Mouse (Mus musculus): Measurements from ENCODE around the gene Npm3. TPM values are rescaled to one million over a fixed set of nuclear protein-coding genes. Genes with fewer than 3 reads are reported as not detected.

Gene Npm3
- total and polyA plus RNA-seq, 2 experiments from 2014 or later = 5.6 to 35.7 TPM

DNA sequence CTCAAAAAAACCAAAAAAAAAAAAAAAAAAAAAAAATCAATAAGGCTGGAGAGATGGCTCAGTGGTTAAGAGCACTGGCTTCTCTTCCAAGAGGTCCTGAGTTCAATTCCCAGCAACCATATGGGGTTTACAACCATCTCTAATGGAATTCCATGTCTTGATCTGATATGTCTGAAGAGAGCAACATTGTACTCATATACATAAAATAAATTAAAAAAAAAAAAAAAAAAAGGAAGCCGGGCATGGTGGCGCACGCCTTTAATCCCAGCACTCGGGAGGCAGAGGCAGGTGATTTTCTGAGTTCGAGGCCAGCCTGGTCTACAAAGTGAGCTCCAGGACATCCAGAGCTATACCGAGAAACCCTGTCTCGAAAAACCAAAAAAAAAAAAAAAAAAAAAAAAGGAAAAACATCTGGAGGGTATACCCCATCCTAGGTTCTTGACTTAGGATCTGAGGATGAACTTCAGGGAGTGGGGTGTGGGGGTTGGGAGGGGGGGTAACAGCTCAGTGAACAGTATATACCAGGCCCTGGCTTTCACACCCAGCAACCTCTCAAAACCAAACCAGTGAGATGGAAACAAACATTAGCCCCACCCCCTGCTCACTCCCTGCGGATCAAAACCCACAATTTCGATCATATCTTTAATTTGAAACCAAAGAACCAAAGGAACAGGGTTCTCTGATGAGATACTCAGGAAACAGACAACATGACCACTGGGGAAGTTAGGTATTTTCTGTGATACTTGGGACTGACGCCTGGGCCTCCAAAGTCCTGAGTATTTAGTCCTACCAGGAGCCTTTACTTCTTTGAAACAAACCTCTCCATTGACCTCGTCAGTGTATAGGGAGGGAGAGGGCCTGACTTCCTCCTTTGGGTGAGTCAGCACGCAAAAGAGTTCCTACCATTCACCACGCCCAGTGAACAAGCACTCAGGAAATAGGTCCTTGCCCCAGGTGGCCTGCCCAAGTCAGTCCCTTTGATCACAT, 40.8 kb upstream of the Npm3 start:
- ATAC-seq (no peak), DNase-seq (ENCODE audit: low spot score) (no peak)
- no peak for TF ChIP-seq CTCF (IDR thresholded peaks at IDR 0.05; ENCODE audit: low read depth)
- H3K4me3 ChIP-seq (ENCODE audit: low read length) = no peak overlapping the region
- H3K4me1 ChIP-seq (ENCODE audit: insufficient read depth, low read length) = no peaks in the 10 kb centered on the region
- H3K36me3 ChIP-seq (ENCODE audit: insufficient read depth, low read length) = no peaks in the 10 kb centered on the region
- H3K27ac ChIP-seq = no peak overlapping the region
- no peaks in the 10 kb centered on the region for H3K9me3 ChIP-seq (ENCODE audit: low read length)
- 79% methylated on average over 13 of the region's 13 CpGs for WGBS
- H3K27me3 ChIP-seq (ENCODE audit: insufficient read depth, low read length) = no peaks in the 10 kb centered on the region
- H3K9ac ChIP-seq (replicated peaks; ENCODE audit: low read length) = no peak overlapping the region
- H3K4me2 ChIP-seq (ENCODE audit: low read depth, low read length) = no peak overlapping the region

DNA sequence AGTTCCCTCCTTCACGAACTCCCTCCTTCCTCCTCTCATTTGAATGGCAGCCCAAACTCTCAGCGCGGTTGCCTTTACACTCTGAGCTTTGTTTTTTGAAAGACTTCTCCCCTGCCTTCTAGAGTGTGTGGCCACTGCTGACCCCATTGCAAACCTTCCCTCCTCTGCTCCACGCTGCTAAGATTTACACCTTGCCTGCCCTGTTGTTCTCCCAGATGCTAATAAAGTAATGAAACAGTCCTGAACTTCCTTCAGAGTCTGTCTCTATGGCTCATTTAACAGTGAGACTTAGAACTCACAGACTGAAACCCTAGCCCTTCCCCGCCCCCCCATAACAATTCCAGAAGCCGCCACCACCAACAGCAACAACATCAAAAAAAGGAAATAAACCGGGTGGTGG, 40.0 kb upstream of the Npm3 start:
- TF ChIP-seq CTCF (IDR thresholded peaks at IDR 0.05; ENCODE audit: low read depth) = no peak
- no peak for DNase-seq (ENCODE audit: low spot score)

DNA sequence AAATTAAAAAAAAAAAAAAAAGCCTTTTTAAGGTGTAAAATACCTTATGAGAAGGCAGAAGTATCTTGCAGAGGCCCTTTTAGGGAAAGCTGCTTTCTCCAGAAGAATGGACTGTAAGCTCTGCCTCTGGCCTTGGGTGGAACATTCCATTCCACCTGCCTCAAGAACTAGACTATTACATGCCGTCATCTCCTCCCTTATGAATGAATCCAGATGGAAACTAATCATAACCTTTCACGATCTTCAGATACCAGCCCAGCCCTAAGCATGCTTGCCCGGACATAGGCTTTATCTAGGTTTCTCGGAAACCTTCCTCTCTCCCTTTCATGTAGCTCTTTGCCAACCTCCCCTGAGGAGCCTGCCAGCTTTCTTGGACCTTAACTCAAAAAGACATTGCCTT, 38.9 kb upstream of the Npm3 start:
- H3K27me3 ChIP-seq (ENCODE audit: insufficient read depth, low read length) = no peaks in the 10 kb centered on the region
- no peak overlapping the region for H3K4me2 ChIP-seq (ENCODE audit: low read depth, low read length)
- H3K4me1 ChIP-seq (ENCODE audit: insufficient read depth, low read length) = 0 out of 2 replicates have a peak, but pooled peaks cover 4% of the 10 kb centered on the region
- H3K9me3 ChIP-seq (ENCODE audit: low read length) = no peaks in the 10 kb centered on the region
- no peak for TF ChIP-seq CTCF (IDR thresholded peaks at IDR 0.05; ENCODE audit: low read depth)
- DNase-seq (ENCODE audit: low spot score) (no peak), ATAC-seq (no peak)
- H3K36me3 ChIP-seq (ENCODE audit: insufficient read depth, low read length) = no peaks in the 10 kb centered on the region
- H3K9ac ChIP-seq (replicated peaks; ENCODE audit: low read length) = no peak overlapping the region
- H3K4me3 ChIP-seq (ENCODE audit: low read length) = no peak overlapping the region
- H3K27ac ChIP-seq = no peak overlapping the region
- 86% methylated on average over 4 of the region's 4 CpGs for WGBS

More for the DNA sequence above, 40.0 kb upstream of the Npm3 start:
- Histone ChIP-seq H3K4me2 (ENCODE audit: low read depth, low read length) (no peak overlapping the region), H3K9ac (replicated peaks; ENCODE audit: low read length) (no peak overlapping the region), H3K4me3 (ENCODE audit: low read length) (no peak overlapping the region), H3K9me3 (ENCODE audit: low read length) (no peaks in the 10 kb centered on the region), H3K36me3 (ENCODE audit: insufficient read depth, low read length) (no peaks in the 10 kb centered on the region), H3K27me3 (ENCODE audit: insufficient read depth, low read length) (no peaks in the 10 kb centered on the region), H3K4me1 (ENCODE audit: insufficient read depth, low read length) (no peaks in the 10 kb centered on the region), H3K27ac (no peak overlapping the region)
- no peak for ATAC-seq
- 79% methylated on average over 7 of the region's 7 CpGs for WGBS

DNA sequence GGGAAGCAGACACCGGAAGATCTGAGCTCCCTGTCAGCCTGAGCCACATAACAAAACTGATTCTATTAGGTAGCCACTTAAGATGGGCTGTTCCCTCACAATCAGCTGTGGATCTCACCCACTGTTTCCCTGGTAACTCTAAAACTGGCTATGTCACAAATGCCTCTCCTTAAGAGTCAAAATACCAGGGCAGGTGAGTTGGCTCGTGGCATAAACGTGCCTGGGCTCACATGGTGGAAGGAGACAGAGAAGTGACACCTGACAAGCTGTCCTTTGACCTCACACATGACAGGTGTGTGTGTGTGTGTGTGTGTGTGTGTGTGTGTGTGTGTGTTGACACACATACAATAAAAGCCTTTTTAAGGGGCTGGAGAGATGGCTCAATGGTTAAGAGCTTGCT, 38.1 kb upstream of the Npm3 start:
- ATAC-seq (no peak), DNase-seq (ENCODE audit: low spot score) (no peak)
- Histone ChIP-seq H3K9ac (replicated peaks; ENCODE audit: low read length) (no peak overlapping the region), H3K4me1 (ENCODE audit: insufficient read depth, low read length) (0 out of 2 replicates have a peak, but pooled peaks cover 4% of the 10 kb centered on the region), H3K27ac (no peak overlapping the region), H3K36me3 (ENCODE audit: insufficient read depth, low read length) (no peaks in the 10 kb centered on the region), H3K27me3 (ENCODE audit: insufficient read depth, low read length) (no peaks in the 10 kb centered on the region), H3K4me3 (ENCODE audit: low read length) (no peak overlapping the region), H3K4me2 (ENCODE audit: low read depth, low read length) (no peak overlapping the region), H3K9me3 (ENCODE audit: low read length) (no peaks in the 10 kb centered on the region)
- no peak for TF ChIP-seq CTCF (IDR thresholded peaks at IDR 0.05; ENCODE audit: low read depth)
- WGBS = 78% methylated on average over 3 of the region's 3 CpGs

DNA sequence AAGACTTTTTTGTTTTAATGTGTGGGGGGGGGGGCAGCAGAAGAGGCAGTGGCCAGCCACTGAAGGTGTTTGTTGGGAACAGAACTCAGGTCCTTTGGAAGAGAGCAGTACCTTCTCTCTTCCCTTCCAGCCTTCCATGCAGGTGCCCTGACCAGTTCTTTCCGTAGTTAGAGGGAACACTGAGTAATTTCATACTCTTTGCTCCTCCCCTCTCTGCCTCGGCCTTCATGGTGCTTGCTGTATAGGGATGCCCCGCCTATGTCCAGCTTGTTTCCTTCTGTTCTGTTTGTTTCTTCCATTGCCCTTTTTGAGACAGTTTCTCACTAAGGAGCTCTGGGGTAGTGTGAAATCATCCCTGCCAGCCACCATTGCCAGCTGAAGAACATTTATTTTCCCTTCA, 36.1 kb upstream of the Npm3 start:
- Histone ChIP-seq H3K4me1 (ENCODE audit: insufficient read depth, low read length) (0 out of 2 replicates have a peak, but pooled peaks cover 11% of the 10 kb centered on the region), H3K9ac (replicated peaks; ENCODE audit: low read length) (no peak overlapping the region), H3K27me3 (ENCODE audit: insufficient read depth, low read length) (no peaks in the 10 kb centered on the region), H3K4me3 (ENCODE audit: low read length) (no peak overlapping the region), H3K9me3 (ENCODE audit: low read length) (no peaks in the 10 kb centered on the region), H3K27ac (no peak overlapping the region), H3K36me3 (ENCODE audit: insufficient read depth, low read length) (no peaks in the 10 kb centered on the region), H3K4me2 (ENCODE audit: low read depth, low read length) (no peak overlapping the region)
- ATAC-seq = no peak
- TF ChIP-seq CTCF (IDR thresholded peaks at IDR 0.05; ENCODE audit: low read depth) = no peak
- WGBS = 55% methylated on average over 3 of the region's 3 CpGs
- no peak for DNase-seq (ENCODE audit: low spot score)

DNA sequence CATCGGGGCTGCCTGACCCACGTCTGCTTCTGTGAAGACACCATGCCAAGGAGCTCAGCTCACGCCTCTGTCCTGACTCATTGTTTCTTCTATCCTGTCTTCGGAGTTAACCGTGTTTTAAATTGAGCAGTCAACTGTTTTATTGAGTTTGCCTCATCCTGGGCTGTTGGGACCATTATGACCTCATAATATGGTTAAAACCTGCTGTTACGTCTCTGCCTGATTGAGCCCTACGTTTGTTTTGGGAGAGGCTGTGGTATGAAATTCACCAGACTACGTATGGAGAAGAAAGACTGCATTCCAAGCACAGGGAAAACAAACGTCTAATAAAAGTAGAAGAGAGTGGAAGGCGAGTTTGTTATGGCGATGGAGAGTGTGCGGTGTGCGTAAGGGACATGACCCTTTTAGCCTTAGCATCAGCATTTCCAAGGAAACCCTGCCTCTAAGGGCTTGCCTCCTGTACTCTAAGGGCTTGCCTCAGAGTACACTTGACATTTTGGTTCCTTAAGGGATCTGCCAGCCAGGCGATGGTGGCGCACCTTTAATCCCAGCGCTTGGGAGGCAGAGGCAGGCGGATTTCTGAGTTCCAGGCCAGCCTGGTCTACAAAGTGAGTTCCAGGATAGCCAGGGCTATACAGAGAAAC, 34.7 kb upstream of the Npm3 start:
- 38% methylated on average over 17 of the region's 17 CpGs for WGBS
- Histone ChIP-seq H3K9me3 (ENCODE audit: low read length) (no peaks in the 10 kb centered on the region), H3K4me2 (ENCODE audit: low read depth, low read length) (peak overlapping the region; percentile 62), H3K9ac (replicated peaks; ENCODE audit: low read length) (no peak overlapping the region), H3K27me3 (ENCODE audit: insufficient read depth, low read length) (no peaks in the 10 kb centered on the region), H3K4me3 (ENCODE audit: low read length) (peak overlapping the region; percentile 83), H3K36me3 (ENCODE audit: insufficient read depth, low read length) (peaks cover 3% of the 10 kb centered on the region; the same call in 1 of the 2 replicates), H3K4me1 (ENCODE audit: insufficient read depth, low read length) (0 out of 2 replicates have a peak, but pooled peaks cover 11% of the 10 kb centered on the region), H3K27ac (peak overlapping the region; percentile 99)
- DNase-seq (ENCODE audit: low spot score) (no peak), ATAC-seq (no peak)
- no peak for TF ChIP-seq CTCF (IDR thresholded peaks at IDR 0.05; ENCODE audit: low read depth)

All from hindbrain, postnatal 0 days (tissue).